Mouse (Mus musculus) intestine, postnatal 0 days (tissue): ENCODE measurements around the gene Erg28. TPM values are rescaled to one million over a fixed set of nuclear protein-coding genes. Genes with fewer than 3 reads are reported as not detected.

Source experiments
- ATAC-seq: fragments of 200-750 bp; cut with Nextera tagmentation; 2 replicates; pipeline ENCODE4 v1.8.0; 2017; ENCODE audit warnings: mild to moderate bottlenecking, moderate TSS enrichment, moderate library complexity
- H3K27ac ChIP-seq: fragments of 300-500 bp; sonication (generic); 2 replicates; pipeline ENCODE4 v1.5.1; 2014; ENCODE audit warnings: mild to moderate bottlenecking, low read depth, low read length, moderate library complexity
- H3K27me3 ChIP-seq: fragments of 300-500 bp; sonication (generic); replicated peaks from 2 replicates; pipeline ENCODE4 v1.6.1; 2014; ENCODE audit warnings: low read length, mixed read lengths; ENCODE audit not compliant: control insufficient read depth, insufficient read depth
- H3K36me3 ChIP-seq: fragments of 300-500 bp; sonication (generic); 2 replicates; pipeline ENCODE4 v1.6.1; 2014; ENCODE audit warnings: mild to moderate bottlenecking, moderate library complexity; ENCODE audit not compliant: control insufficient read depth, insufficient read depth
- H3K4me1 ChIP-seq: fragments of 300-500 bp; sonication (generic); replicated peaks from 2 replicates; pipeline ENCODE4 v1.6.1; 2014; ENCODE audit warnings: antibody characterized with exemption, low read length, mixed read lengths; ENCODE audit not compliant: control insufficient read depth, insufficient read depth
- H3K4me2 ChIP-seq: fragments of 300-500 bp; sonication (generic); replicated peaks from 2 replicates; pipeline ENCODE4 v1.6.1; 2014; ENCODE audit warnings: low read depth, mild to moderate bottlenecking, moderate library complexity
- H3K4me3 ChIP-seq: fragments of 300-500 bp; sonication (generic); 2 replicates; pipeline ENCODE4 v1.5.1; 2014; ENCODE audit warnings: low read depth, low read length
- H3K9ac ChIP-seq: fragments of 300-500 bp; sonication (generic); 2 replicates; pipeline ENCODE4 v1.6.1; 2014; ENCODE audit warnings: mild to moderate bottlenecking, low read depth, low read length
- H3K9me3 ChIP-seq: fragments of 300-500 bp; sonication (generic); 2 replicates; pipeline ENCODE4 v1.6.1; 2016; ENCODE audit warnings: mixed run types; ENCODE audit not compliant: control insufficient read depth
- CTCF ChIP-seq: sonication (generic); IDR thresholded peaks from 2 replicates; pipeline ENCODE4 v1.5.1; 2016; ENCODE audit warnings: low read depth, mild to moderate bottlenecking, control low read depth, antibody characterized with exemption, moderate library complexity
- WGBS: fragments of 180-500 bp; shearing (Covaris S2); extraction: QIAGEN DNeasy Blood & Tissue Kit; methylation state at CpG from one replicate; pipeline ENCODE4 v1.1.7; 2014; 5-methylcytosine and 5-hydroxymethylcytosine counted together
- polyA plus RNA-seq: library from polyadenylated mRNA; unstranded; fragments of >200 nt; fragmentation: Nextera tagmentation; extraction: Ambion mirVana; gene quantifications from 2 replicates; pipeline ENCODE4 v1.2.1, GENCODE M21; 2015

Gene Erg28
- polyA plus RNA-seq, 1 experiment from 2014 or later = 114 TPM

DNA sequence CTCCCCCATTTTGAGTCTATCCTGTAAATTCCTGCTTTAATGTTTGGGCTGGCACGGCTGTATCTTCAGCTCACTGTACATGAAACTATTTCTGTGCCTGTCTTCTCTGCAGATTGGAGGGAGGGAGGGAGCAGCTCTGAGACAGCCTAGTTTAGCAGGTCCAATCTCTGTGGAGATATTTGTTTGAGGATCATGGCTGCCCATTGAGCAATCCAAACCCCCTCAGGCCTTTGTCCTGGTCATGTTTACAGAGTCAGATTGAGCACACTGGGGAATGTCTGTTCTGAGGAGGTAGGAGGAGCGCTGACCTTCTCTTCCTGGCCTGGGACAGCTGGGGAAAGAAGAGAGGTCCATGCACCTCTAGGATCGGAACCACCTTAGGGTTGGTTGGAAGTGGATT is 58.1 kb downstream of the Erg28 start:
- 46% methylated on average over 3 of the region's 3 CpGs for WGBS
- TF ChIP-seq CTCF = no peak
- H3K4me2 ChIP-seq = no peak overlapping the region
- no peak overlapping the region for H3K4me3 ChIP-seq
- no peaks in the 10 kb centered on the region for H3K4me1 ChIP-seq
- no peak for ATAC-seq
- H3K9me3 ChIP-seq = no peaks in the 10 kb centered on the region
- no peaks in the 10 kb centered on the region for H3K36me3 ChIP-seq
- no peak overlapping the region for H3K9ac ChIP-seq
- no peak overlapping the region for H3K27ac ChIP-seq
- H3K27me3 ChIP-seq = no peaks in the 10 kb centered on the region

Other genes starting within 250 kb of the Erg28 start
- gene Jdp2, start 225.5 kb downstream of the Erg28 start, polyA plus RNA-seq = 0.44 TPM in 2 replicates
- 2.5 and 3.0 TPM in 2 replicates for gene Batf, start 137.9 kb downstream of the Erg28 start, polyA plus RNA-seq
- gene Flvcr2, start 78.0 kb downstream of the Erg28 start, polyA plus RNA-seq = 12.2 and 14.9 TPM in 2 replicates
- 3.3 and 3.6 TPM in 2 replicates for gene Ttll5, start 109 bp upstream of the Erg28 start, polyA plus RNA-seq